Mouse (Mus musculus): ENCODE results near the gene Gm10959.

DNA sequence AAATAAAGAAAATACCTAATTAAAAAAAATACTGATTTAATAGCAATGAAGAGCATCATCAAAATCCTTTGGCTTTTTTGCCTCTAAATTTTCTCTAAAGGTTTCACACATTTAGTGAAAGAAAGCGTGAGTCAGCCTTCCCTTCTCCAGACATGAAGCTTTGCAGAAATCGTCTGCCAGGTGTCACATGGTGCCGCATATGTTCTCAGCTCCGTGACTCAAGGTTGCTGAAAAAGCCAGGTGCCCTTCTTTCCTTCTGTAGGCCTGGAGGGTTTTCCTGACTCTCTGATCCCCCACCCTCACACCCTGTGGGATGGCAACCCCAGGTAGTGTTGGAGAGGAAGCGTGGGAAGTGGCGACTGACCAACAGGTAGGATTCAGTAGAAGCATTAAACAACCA lies 10.6 kb upstream of the Gm10959 start:
- TF ChIP-seq POLR2A (IDR thresholded peaks at IDR 0.05; ENCODE audit: control insufficient read depth, low read depth, low read length) (no peak), CTCF (IDR thresholded peaks at IDR 0.05; ENCODE audit: control insufficient read depth, insufficient read depth, insufficient replicate concordance, low read depth, low read length) (no peak)
